Mouse (Mus musculus) ES-E14 (cell line): ENCODE measurements at regions not wholly inside any gene's neighbourhood (a gene's known extent, or its start where the extent isn't known, plus 50 kb on each side); places are given as distances from the start of the nearest gene placed in this dataset.

Source experiments
- DNase-seq: peaks from one replicate; pipeline ENCODE4 v3.0.0-alpha.2; 2013; ENCODE audit warnings: low read depth, low spot score
- H3K27ac ChIP-seq: 2 replicates; pipeline ENCODE4 v1.5.1; 2012; ENCODE audit warnings: low read depth, mild to moderate bottlenecking, low read length, moderate library complexity, mixed read lengths; ENCODE audit not compliant: poor library complexity, insufficient read depth, severe bottlenecking
- H3K36me3 ChIP-seq: 2 replicates; pipeline ENCODE4 v1.6.1; 2012; ENCODE audit warnings: mild to moderate bottlenecking, low read length, moderate library complexity, mixed read lengths; ENCODE audit not compliant: control insufficient read depth, poor library complexity, insufficient read depth, severe bottlenecking
- H3K4me1 ChIP-seq, 2 experiments: fragments of 150-350 bp in 1 of 2; sonication (generic) in 1 of 2; 2 replicates each; pipeline ENCODE4 v1.6.1; 2012; ENCODE audit warnings: low read length in 2 of 2, mild to moderate bottlenecking in 1 of 2, mixed read lengths in 1 of 2; ENCODE audit not compliant: control insufficient read depth in 2 of 2, insufficient read depth in 2 of 2, poor library complexity in 1 of 2
- H3K4me3 ChIP-seq, 2 experiments: fragments of 150-350 bp in 1 of 2; sonication (generic) in 1 of 2; 2 replicates each; pipeline ENCODE4 v1.5.1; 2012; ENCODE audit warnings: low read length in 2 of 2, low read depth in 1 of 2, mild to moderate bottlenecking in 1 of 2, mixed read lengths in 1 of 2; ENCODE audit not compliant: insufficient read depth in 1 of 2, poor library complexity in 1 of 2, severe bottlenecking in 1 of 2
- H3K9ac ChIP-seq: 2 replicates; pipeline ENCODE4 v1.6.1; 2012; ENCODE audit warnings: low read depth, mild to moderate bottlenecking, low read length, mixed read lengths; ENCODE audit not compliant: poor library complexity, insufficient read depth, severe bottlenecking
- H3K9me3 ChIP-seq: fragments of 150-350 bp; sonication (generic); 2 replicates; pipeline ENCODE4 v1.6.1; 2012; ENCODE audit warnings: low read depth, mild to moderate bottlenecking, low read length; ENCODE audit not compliant: control insufficient read depth, insufficient read depth
- CHD2 ChIP-seq: IDR thresholded peaks from 2 replicates; pipeline ENCODE4 v1.6.1; 2014; ENCODE audit warnings: mild to moderate bottlenecking, low read depth, low read length, inconsistent platforms
- HCFC1 ChIP-seq: IDR thresholded peaks from 2 replicates; pipeline ENCODE4 v1.6.1; 2012; ENCODE audit warnings: low read length, inconsistent platforms, borderline replicate concordance; ENCODE audit not compliant: insufficient read depth
- MAFK ChIP-seq: IDR thresholded peaks from 2 replicates; pipeline ENCODE4 v1.6.1; 2014; ENCODE audit warnings: mild to moderate bottlenecking, low read depth, low read length, inconsistent platforms; ENCODE audit not compliant: insufficient read depth
- ZC3H11A ChIP-seq: IDR thresholded peaks from 2 replicates; pipeline ENCODE4 v1.6.1; 2012; ENCODE audit warnings: low read depth, mild to moderate bottlenecking, inconsistent platforms, low read length, borderline replicate concordance
- ZNF384 ChIP-seq: IDR thresholded peaks from 2 replicates; pipeline ENCODE4 v1.6.1; 2012; ENCODE audit warnings: low read depth, low read length, inconsistent platforms
- in situ Hi-C, 2 experiments: fragments of 600-800 bp; cut with MboI; formaldehyde crosslinking; loops; one replicate each; pipeline ENCODE4 v1.15.1; 2025; ENCODE audit warnings: low sequenced_read_pairs in 2 of 2, inconsistent platforms in 1 of 2; ENCODE audit not compliant: unreplicated experiment in 2 of 2

GRCm38 (mm10) chr14:60554222-60554740, 79.5 kb upstream of the Spata13 start:
- in situ Hi-C loops: no loop called here
- Histone ChIP-seq H3K9ac (no peak overlapping the region), H3K4me1 (peaks cover 0 to 9% of the 10 kb centered on the region in 2 experiments; a peak in 1 of 4 replicates), H3K4me3 (no peak overlapping the region), H3K9me3 (no peaks in the 10 kb centered on the region), H3K36me3 (no peaks in the 10 kb centered on the region), H3K27ac (no peak overlapping the region)
- DNase-seq: no peak
- TF ChIP-seq ZNF384: no peak
- TF ChIP-seq ZC3H11A: no peak
- TF ChIP-seq HCFC1: no peak
- no peak for TF ChIP-seq MAFK
- TF ChIP-seq CHD2: no peak

GRCm38 (mm10) chr14:60556541-60556940, 77.3 kb upstream of the Spata13 start:
- no peaks in the 10 kb centered on the region for H3K9me3 ChIP-seq
- no peak overlapping the region for H3K27ac ChIP-seq
- no peak overlapping the region for H3K4me3 ChIP-seq
- H3K36me3 ChIP-seq: no peaks in the 10 kb centered on the region
- in situ Hi-C loops: no loop called here
- no peak overlapping the region for H3K9ac ChIP-seq
- peaks cover 0 to 9% of the 10 kb centered on the region in 2 experiments; a peak in 1 of 4 replicates for H3K4me1 ChIP-seq
- DNase-seq: no peak
- TF ChIP-seq ZNF384: no peak
- TF ChIP-seq ZC3H11A: no peak
- no peak for TF ChIP-seq CHD2
- no peak for TF ChIP-seq HCFC1
- TF ChIP-seq MAFK: no peak

GRCm38 (mm10) chr14:60557020-60557419, 76.8 kb upstream of the Spata13 start:
- Histone ChIP-seq H3K9me3 (no peaks in the 10 kb centered on the region), H3K27ac (no peak overlapping the region), H3K36me3 (no peaks in the 10 kb centered on the region), H3K9ac (no peak overlapping the region), H3K4me3 (no peak overlapping the region), H3K4me1 (peaks cover 0 to 9% of the 10 kb centered on the region in 2 experiments; a peak in 1 of 4 replicates)
- TF ChIP-seq ZNF384 (no peak), ZC3H11A (no peak), HCFC1 (no peak), MAFK (no peak), CHD2 (no peak)
- in situ Hi-C loops: no loop called here
- no peak for DNase-seq

GRCm38 (mm10) chr14:60559376-60559775, 74.4 kb upstream of the Spata13 start:
- TF ChIP-seq CHD2: no peak
- no peak for TF ChIP-seq MAFK
- TF ChIP-seq ZNF384: no peak
- no peak for TF ChIP-seq ZC3H11A
- TF ChIP-seq HCFC1: no peak

More at GRCm38 (mm10) chr14:60559376-60559775, 74.4 kb upstream of the Spata13 start:
- no peaks in the 10 kb centered on the region for H3K9me3 ChIP-seq
- in situ Hi-C loops: no loop called here
- peaks cover 0 to 6% of the 10 kb centered on the region in 2 experiments; a peak in 1 of 4 replicates for H3K4me1 ChIP-seq
- H3K27ac ChIP-seq: no peak overlapping the region
- H3K36me3 ChIP-seq: no peaks in the 10 kb centered on the region
- no peak overlapping the region for H3K4me3 ChIP-seq
- no peak overlapping the region for H3K9ac ChIP-seq
- DNase-seq: no peak
